Mouse (Mus musculus) layer of hippocampus, postnatal 10 days (tissue): Measurements from ENCODE around the gene Baz2b. TPM values are rescaled to one million over a fixed set of nuclear protein-coding genes. Genes with fewer than 3 reads are reported as not detected.
A peak's percentile ranks its signal among the peaks of the same experiment; 100 is the strongest.

ENCODE experiments used
- DNase-seq, 2 experiments: peaks; one replicate each; pipeline ENCODE4 v3.0.0; 2021; ENCODE audit warnings: low spot score in 2 of 2
- total RNA-seq, 2 experiments: library from RNA; stranded (reverse); gene quantifications; 2 replicates each; pipeline ENCODE4 v1.2.3; 2021

The Baz2b gene
- total RNA-seq, 2 experiments from 2014 or later: 56.8 to 57.6 TPM

GRCm38 (mm10) chr2:59962579-59962978 is 247.1 kb downstream of the Baz2b start:
- DNase-seq: no peak

- DNase-seq: no peak
Measured at GRCm38 (mm10) chr2:59960495-59960772, 249.2 kb downstream of the Baz2b start.

GRCm38 (mm10) chr2:59959668-59960494 is 249.8 kb downstream of the Baz2b start:
- no peak for DNase-seq

- DNase-seq: peak in 1 of 2 experiments; percentile 25
Measured at GRCm38 (mm10) chr2:59958543-59958942, 251.1 kb downstream of the Baz2b start.

- DNase-seq: no peak
Measured at GRCm38 (mm10) chr2:59955916-59956315, 253.7 kb downstream of the Baz2b start.

GRCm38 (mm10) chr2:59954791-59955190 is 254.8 kb downstream of the Baz2b start:
- DNase-seq: no peak

- no peak for DNase-seq
Measured at GRCm38 (mm10) chr2:59952286-59953014, 257.2 kb downstream of the Baz2b start.

GRCm38 (mm10) chr2:59951706-59952105 is 257.9 kb downstream of the Baz2b start:
- DNase-seq: no peak

- DNase-seq: no peak
Measured at GRCm38 (mm10) chr2:59951127-59951526, 258.5 kb downstream of the Baz2b start.

- DNase-seq: no peak
Measured at GRCm38 (mm10) chr2:59936296-59936695, 273.3 kb downstream of the Baz2b start.

- DNase-seq: no peak
Measured at GRCm38 (mm10) chr2:59933129-59933528, 276.5 kb downstream of the Baz2b start.

GRCm38 (mm10) chr2:59932244-59932643 is 277.4 kb downstream of the Baz2b start:
- no peak for DNase-seq

GRCm38 (mm10) chr2:59913610-59914009 is 296.0 kb downstream of the Baz2b start:
- DNase-seq: no peak

GRCm38 (mm10) chr2:59908048-59908447 is 301.6 kb downstream of the Baz2b start:
- DNase-seq: no peak

GRCm38 (mm10) chr2:59904007-59904406 is 305.6 kb downstream of the Baz2b start:
- DNase-seq: no peak

- DNase-seq: no peak
Measured at GRCm38 (mm10) chr2:59898666-59899065, 311.0 kb downstream of the Baz2b start.

GRCm38 (mm10) chr2:59898105-59898504 is 311.5 kb downstream of the Baz2b start:
- no peak for DNase-seq

- no peak for DNase-seq
Measured at GRCm38 (mm10) chr2:59896837-59897236, 312.8 kb downstream of the Baz2b start.

GRCm38 (mm10) chr2:59896400-59896799 is 313.2 kb downstream of the Baz2b start:
- no peak for DNase-seq

- DNase-seq: no peak
Measured at GRCm38 (mm10) chr2:59889699-59890098, 319.9 kb downstream of the Baz2b start.

GRCm38 (mm10) chr2:59882742-59883281 is 326.8 kb downstream of the Baz2b start:
- no peak for DNase-seq
